Mouse (Mus musculus) layer of hippocampus, adult 8-10 months (tissue): ENCODE results near the gene Olfr1411. TPM values are rescaled to one million over a fixed set of nuclear protein-coding genes. Genes with fewer than 3 reads are reported as not detected.

Experiments used
- DNase-seq, 2 experiments: peaks; one replicate each; pipeline ENCODE4 v3.0.0; 2022; ENCODE audit warnings: low spot score in 2 of 2
- total RNA-seq, 4 experiments: library from RNA; stranded (reverse); gene quantifications; 2 replicates each; pipeline ENCODE4 v1.2.4; 2022

Olfr1411 gene
- total RNA-seq = not detected

DNA sequence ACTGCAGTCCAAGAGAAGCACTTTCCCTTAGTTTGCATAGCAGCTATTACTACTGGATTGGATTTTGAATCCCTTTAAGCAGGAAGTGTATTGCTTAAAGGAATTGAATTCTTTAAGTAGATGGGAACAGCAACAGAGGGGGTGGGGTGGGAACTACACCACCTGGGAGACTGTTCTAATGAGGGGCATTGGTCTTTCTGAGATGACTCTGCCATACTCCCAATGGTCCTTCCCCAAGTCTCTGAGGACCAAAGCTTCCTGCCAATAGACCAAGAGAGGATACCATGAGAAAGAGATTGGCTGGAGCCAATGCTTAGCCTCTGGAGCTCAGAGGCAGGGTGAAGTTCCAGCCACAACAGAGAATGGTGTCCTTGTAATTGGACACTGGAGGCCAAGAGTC lies at the start of gene Olfr1411:
TSS of gene Olfr1411 (plus strand) at position 301 of the 400 bp plus-strand sequence.
- no peak for DNase-seq

DNA sequence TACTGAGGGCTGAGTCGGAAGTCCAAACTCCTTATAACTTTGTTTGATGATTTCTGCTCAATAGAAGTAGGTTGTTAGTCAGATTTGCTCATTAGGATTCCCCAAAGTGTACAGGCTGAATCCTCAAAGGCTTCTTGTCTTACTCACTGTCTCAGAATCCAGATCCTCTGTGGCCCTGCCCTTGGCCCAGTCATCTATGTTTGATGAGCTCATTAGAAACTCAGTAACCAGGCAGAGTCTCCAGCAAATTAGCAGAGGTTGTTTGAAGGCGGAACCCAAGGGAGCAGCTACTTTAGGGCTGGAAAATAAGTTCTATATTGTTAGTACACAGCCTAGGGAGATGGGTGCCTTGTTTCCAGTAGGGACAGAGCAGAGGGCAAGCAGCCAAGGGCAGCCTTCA lies 48.3 kb upstream of the Olfr1411 start:
- DNase-seq = no peak

DNA sequence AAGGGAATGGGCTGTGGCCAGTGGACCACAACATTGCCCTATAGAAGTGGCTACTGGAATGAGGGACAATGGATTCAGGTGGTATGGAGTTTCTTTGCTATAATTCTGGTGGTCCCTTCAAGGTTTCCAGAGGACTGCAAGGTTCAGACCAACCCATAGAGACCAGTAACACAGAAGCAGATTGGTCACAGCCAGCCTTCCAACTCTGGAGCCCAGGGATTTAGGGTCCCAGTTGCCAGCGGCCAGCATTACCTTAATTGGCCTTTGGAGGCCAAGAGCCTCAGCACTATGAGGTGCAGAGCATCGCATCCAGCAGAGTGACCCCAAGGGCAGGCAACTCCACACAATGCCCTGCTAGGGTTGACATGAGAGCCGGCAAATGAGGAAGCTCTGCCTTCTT lies 23.2 kb upstream of the Olfr1411 start, which contains the start of gene Olfr1413:
TSS of gene Olfr1413 (plus strand) at position 301 of the 400 bp plus-strand sequence.
- DNase-seq = no peak

DNA sequence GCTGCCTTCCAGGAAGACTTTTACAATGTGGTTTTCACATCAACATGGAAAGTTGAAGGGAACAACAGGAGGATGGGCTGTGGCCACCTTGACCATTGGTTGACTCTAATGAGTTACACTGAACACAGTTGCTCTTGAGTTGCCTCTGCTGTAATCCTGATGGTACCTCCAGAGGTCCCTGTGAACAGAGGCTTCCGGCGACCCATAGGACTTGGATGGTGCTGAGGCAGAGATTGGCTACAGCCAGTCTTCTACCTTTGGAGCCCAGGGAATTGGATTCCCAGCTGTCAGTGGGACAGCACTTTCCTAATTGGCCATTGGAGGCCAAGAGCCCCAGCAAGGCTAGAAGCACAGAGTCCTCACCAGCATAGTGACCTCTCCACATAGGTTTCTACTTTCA lies 8.7 kb upstream of the Olfr1411 start, which contains the start of gene Olfr1412:
TSS of gene Olfr1412 (plus strand) at position 301 of the 400 bp plus-strand sequence.
- no peak for DNase-seq

DNA sequence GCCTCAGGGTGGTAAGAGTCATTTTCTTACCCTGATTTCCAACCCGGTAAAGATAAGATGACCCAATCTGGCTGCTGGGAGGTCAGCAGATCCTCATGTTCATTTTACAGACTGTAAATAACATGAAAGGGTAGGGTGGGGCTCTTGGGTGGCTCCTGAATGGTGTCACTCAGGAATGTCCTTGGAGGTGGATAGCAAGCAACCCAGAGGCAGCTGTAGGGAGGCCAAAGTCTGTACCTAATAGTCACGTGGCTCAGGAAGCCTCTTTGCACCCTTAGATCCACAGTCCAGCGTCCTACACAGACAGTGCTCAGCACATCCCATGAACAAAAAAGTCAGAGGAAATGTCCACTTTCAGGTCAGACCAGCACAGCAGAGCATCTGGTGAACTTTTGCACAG lies 1.8 kb downstream of the Olfr1411 start:
- no peak for DNase-seq

DNA sequence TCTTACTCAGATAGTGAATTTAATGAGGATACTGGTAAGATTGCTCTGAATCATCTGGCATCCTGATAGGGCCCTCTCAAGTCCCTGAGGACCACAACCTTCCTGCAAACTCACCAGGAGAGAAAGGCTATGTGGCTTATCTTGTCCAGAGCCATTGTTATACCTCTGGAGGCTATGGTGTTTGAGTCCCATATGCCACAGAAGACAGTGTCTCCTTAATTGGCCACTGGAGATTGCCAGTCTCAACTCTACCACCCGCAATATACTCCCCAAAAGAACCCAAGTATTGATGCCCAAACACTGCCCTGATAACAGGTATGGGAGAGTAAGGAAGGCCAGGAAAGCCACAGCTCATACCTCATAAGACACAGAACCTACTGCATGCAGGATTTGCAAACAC lies 11.3 kb downstream of the Olfr1411 start, which contains the start of gene Olfr1410:
TSS of gene Olfr1410 (plus strand) at position 301 of the 400 bp plus-strand sequence.
- DNase-seq = no peak

DNA sequence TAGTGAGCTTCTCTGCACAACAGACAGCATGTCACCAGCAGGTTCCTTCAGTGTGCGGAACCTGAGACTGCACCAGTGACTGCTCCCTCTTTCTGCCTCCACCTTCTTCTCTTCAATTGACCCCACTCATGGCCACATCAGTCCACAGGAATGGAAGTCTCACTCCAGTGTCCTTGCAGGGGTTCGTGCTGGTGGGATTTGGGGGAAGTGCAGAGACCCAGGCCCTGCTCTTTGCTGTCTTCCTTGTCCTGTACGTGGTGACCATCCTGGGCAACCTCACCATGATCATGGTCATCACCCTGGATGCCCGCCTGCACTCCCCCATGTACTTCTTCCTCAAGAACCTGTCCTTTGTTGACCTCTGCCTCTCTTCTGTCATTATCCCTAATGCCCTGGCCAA lies 13.5 kb downstream of the Olfr1411 start:
- no peak for DNase-seq

DNA sequence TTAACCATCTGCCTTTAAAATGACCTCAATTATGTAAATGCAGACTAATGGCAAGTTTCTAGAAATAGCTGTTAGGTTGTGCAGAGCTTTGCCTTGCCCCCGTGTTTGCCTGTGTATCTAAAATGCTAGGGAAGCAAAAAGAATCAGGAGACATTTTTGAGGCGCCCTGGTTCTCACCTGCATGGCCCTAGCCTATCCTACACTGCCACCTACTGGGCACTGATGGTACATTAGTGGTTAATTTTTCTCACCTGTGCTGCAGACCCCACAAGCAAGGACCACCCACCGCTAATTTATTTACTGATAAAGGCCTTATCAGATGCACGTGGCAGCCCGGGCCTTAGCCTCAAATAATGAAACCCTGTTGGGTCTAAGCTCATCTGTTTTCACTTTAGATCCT lies 16.8 kb downstream of the Olfr1411 start:
- DNase-seq = peak in 1 of 2 experiments; percentile 59

DNA sequence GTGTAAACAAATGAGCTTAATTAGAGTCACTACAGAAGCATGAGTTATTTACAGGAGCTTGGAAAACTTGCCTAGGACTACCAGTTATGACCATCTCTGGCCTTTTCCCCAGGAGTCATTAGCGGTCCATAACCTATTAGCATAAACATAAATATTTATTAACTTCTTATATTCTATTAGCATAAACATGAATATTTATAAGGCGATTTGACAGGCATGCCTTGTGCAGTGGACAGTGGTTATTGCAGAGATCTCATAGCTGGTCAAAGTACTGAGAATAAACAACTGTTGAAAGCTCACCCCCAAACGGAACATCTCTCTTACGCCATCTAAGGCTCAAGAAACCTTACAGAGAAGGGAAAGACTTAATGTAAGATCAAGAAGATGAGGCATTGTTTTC lies 19.0 kb downstream of the Olfr1411 start:
- no peak for DNase-seq

DNA sequence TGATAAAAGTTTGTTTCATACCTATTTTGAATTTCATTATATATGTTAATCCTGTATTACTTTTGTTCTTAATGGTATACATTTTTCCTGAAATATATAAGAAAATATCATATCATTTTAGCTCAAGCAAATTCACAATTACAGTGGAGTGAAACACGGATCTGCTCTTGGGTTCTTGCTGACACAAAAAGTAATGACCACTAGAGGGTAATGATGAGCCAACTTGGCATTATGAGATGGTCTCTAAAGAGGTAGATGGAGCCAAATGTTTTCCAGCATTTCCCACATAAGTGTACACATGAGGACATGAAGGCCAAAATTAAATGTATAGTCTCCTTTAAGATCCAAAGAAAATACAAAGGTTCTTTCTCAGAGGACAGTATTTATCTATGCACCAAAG lies 20.3 kb downstream of the Olfr1411 start:
- no peak for DNase-seq

DNA sequence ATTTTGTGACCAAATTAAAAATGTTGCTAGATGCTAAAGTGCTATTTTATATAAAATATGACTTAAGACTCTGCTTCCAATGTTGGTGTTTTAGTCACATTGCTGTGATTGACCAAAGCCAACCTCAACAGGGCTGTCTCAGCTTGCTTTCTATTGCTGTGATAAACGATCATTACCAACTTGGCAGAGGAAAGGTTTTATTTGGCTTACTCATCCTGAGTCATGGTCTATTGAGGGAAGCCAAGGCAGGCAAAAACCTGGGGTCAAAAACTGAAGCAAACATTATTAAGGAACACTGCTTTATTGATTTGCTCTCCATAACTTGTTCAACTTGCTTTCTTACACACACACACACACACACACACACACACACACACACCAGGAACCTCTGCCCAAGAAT lies 21.8 kb downstream of the Olfr1411 start:
- no peak for DNase-seq

DNA sequence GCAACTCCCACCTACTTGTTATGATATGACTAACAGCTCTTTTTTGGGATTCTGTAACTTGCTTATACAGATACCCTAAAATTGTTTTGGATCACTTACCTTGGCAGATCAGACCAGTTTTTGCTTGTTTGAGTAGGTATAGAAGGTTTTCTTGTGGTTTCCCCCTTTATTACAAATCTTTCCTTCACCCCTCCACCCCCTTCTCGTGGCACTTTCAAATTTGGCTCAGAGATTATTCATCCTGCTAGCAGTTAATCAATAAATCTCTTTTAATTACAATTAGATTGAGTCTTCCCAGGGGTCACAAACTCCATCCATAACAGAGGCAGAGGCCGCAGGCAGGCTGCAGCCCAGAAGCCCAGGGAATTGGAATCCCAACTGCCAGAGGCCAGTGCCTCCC lies 23.3 kb downstream of the Olfr1411 start, which contains the start of gene Olfr12:
TSS of gene Olfr12 (plus strand) at position 301 of the 400 bp plus-strand sequence.
- DNase-seq = no peak

DNA sequence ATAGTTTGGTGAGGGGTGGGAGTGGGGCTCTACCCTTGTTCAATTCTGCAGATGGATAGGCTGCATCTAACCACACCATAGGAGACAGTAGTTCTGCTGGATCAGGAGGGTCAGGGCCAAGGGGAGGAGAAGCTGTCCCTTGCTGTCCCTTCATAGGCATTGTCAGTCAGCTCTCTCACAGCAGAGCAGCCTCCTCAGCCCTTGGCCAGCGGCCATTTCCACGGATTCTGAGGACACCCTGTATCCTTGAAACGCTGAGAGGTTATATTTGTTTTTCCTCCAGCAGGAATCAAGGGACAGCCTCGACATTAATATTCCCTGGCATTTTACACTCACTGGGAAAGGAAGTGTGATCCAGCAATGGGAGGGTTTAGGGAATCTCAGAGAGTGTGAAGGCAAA lies 24.1 kb downstream of the Olfr1411 start:
- DNase-seq = no peak

DNA sequence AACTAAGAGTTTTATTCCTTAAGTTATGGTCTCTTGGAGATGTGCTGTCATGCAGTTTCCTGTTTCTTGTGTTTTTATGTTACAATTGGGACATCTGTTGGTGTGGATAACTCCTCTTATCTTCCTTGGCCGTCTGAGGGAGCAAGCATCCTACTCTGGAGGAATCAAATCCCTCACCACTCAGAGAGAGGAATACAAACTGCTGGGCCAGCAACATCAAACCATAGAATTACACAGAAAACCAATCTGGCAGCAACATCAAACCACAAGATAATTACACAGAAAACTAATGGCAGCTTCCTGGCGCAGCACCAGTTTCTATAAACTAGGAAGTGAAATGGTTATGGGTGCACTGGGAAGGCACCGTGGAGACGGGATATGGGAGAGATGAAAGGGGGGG lies 34.0 kb downstream of the Olfr1411 start:
- no peak for DNase-seq

DNA sequence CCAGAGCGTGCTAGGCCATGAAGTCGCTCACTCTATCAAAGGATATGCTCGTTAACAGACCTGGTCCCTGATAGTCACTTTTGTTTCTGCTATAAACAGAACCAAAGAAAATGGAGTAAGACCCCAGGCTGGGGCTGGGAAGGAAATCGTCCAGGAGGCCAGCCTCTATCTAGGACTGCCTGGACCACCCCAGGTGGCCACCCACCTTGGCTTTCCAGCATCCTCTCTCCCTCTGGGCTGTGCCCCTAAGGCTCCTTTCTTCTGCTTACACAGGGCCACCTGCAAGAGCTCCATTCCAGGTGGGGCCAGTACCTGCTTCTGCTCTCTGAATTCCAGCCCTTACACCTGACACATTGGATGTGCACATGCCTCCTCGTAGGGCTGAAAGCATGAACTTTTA lies 38.0 kb downstream of the Olfr1411 start:
- no peak for DNase-seq

DNA sequence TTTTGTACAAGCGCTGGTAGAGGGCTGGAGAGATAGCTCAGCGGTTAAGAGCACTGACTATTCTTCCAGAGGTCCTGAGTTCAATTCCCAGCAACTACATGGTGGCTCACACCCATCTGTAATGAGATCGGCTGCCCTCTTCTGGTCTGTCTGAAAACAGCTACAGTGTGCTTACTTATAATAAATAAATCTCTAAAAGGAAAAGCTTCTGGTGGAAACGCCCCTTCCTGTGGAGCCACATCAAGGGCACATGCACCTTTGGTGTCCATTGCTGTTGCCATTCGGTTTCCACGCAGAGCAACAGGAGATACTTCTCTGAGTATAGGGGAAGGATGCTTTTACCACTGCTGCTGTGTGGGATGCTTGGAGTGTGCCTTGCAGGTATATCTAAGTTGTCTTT lies 38.7 kb downstream of the Olfr1411 start:
- no peak for DNase-seq

DNA sequence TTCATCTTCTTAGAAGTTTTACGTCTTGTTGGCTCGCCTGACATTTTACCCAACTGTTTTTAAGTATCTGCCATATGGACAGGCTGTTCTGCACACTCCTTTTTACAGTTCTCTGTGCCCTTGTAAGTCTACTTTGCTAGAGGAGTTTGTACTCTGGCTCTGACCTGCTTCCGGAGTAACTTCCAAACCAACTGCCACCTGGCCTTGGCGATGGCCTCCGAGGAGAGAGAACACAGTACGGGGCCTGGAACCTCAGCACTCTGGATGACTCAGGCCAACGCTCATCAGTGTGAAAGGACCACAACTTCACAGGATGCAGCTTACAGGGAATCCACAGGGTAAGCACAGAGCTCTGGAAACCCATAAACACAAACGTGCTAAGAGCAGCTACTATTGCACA lies 39.5 kb downstream of the Olfr1411 start:
- peak in 1 of 2 experiments; percentile 44 for DNase-seq

DNA sequence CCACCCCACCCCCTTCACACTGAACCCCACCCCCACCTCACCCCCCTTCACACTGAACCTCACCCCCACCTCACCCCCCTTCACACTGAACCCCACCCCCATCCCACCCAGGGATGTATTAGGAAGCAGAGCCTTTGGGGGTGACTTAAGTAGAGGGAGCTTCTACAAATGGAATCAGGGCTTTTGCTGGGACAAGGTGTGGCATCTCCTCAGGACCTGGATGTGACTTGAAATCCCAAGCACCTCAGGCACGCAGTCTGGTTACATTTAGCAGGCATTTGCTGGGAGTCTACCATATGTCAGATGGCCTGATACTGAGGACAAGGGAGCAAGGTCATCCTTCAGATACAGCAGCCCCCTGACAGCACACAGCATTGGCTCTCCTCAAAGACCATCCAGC lies 40.4 kb downstream of the Olfr1411 start:
- DNase-seq = no peak

DNA sequence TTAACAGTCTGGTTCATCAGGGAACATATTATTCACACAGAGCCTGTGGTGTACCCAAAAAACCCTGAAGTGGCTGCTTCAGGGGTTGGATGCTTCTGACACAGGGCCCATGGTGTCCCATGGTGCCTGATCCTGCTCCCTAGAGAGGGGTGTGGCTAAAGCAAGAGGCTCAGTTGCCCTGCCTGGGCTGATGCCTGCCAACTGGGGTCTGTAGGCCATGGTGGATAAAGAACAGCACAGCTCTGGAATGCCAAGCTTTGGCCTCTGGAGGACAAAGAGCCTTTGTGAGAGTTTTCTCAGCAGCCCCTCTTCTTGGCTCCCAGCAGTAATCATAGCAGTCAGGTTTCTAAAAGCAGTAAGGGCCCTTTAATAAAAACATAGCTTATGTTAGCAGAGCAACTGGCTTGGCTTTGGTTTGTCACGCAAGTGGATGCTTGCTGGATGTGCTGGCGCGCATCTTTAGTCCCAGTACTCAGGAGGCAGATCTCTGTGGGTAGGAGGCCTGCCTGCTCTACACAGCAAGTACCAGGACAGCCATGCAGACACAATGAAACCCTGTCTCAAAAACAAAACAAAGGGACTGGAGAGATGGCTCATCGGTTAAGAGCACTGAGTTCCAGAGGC lies 40.9 kb downstream of the Olfr1411 start:
- peak in 1 of 2 experiments; percentile 47 for DNase-seq

DNA sequence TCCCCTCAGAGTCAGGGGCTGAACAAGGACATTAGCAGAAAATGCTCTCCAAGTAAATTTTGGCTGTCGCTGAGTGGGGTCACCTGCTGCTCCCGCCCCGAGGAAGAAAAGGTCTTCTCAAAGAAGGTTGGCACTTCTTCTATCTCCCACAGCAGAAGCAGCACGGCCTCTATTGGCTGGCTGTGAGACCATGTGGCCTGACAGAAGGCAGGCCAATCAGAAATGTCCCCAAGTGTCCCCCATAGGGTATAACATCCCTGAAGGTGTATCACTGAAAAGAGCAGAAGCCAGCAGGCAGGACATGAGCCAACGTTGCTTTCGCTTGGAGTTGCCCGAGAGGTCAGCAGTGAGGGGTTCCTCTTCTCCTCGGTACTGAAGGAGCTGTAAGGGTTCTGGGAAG lies 41.8 kb downstream of the Olfr1411 start:
- DNase-seq = no peak

DNA sequence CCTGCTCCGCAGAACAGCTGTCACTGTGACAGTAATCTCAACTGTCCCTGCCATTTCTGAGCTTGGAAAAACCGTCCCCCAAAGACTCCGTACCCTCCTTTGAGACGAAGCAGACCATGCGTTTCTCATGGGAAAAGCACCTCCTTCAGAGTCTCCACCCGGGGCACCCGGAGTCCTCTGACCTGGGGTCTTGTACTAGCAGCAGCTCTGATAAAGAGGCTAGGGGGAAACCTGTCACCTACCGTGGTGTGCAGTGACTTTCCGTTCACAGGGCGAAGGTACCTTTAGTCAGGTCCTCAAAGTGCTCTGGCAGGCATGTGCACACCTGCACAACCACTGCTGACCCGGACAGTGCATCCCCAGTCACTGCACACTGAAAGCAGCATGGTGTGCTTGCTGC lies 42.5 kb downstream of the Olfr1411 start:
- DNase-seq = no peak

DNA sequence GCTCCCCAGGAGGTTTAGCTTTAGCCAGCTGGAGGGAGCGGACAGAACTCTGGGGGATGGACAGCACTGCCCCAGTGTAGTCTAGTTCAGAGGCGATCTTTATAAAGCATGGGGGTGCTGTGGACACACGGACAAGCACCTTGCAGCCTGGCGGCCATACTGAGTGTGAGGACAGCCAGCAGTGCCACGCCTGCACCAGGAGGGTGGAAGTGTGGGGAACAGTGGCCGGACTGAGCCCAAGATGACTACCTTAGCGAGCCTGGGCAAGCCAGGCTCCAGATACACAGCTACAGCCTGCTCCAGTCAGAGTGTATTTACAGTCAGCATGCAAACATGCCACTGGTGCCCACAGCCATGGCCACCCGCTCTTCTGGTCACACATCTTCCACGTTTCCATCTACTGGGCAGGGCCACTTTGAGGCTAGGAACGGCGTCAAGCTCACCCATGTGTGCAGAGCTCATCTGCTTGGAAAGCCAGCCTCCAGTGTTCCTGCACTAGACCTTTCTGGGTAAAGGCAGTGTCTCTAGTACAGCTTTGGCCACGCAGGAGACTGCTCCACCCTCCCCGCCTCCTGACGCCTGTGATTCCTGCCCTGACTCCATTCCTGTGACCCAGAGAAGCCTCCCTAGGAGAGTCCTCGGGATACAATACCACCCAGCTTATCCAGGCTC lies 43.4 kb downstream of the Olfr1411 start:
- DNase-seq = no peak

DNA sequence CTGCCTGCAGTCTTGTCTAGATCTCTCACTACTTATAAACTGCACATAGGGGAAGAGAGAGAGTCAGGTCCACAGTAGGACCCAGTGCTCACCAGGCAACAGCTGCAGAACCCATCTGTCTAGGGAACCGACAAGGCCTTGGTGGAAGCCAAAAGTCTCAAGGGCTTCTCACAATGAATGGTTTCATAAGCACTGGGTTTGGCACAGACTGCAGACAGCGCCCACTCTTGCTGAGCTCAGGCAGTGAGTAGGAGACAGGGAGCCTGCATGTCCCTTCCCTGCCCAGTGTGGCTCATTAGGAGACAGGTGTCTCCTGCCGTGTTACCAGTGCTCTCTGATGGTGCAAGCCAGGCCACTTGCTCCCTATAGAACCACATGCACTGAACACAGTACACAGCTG lies 44.0 kb downstream of the Olfr1411 start:
- peak; percentile 81 to 83 for DNase-seq
